Mouse (Mus musculus) thymus, adult 2 months (tissue): ENCODE results near the gene Sebox. TPM values are rescaled to one million over a fixed set of nuclear protein-coding genes. Genes with fewer than 3 reads are reported as not detected.

Source experiments
- DNase-seq: peaks from one replicate; pipeline ENCODE4 v3.0.0; 2021
- H3K27ac ChIP-seq: fragments of 200-500 bp; 2 replicates; pipeline ENCODE4 v1.5.1; 2012; ENCODE audit warnings: low read length, control low read depth; ENCODE audit not compliant: control insufficient read depth, insufficient read depth
- H3K27me3 ChIP-seq: fragments of 200-500 bp; 2 replicates; pipeline ENCODE4 v1.6.1; 2012; ENCODE audit warnings: mild to moderate bottlenecking, low read length, moderate library complexity, mixed read lengths; ENCODE audit not compliant: control insufficient read depth, insufficient read depth
- H3K36me3 ChIP-seq: fragments of 200-500 bp; 2 replicates; pipeline ENCODE4 v1.6.1; 2012; ENCODE audit warnings: mild to moderate bottlenecking, low read length, moderate library complexity; ENCODE audit not compliant: control insufficient read depth, insufficient read depth
- H3K4me1 ChIP-seq: fragments of 200-500 bp; replicated peaks from 2 replicates; pipeline ENCODE4 v1.6.1; 2012; ENCODE audit warnings: low read length; ENCODE audit not compliant: control insufficient read depth, insufficient read depth
- H3K4me3 ChIP-seq: fragments of 200-500 bp; 2 replicates; pipeline ENCODE4 v1.5.1; 2012; ENCODE audit warnings: mild to moderate bottlenecking, low read length, control low read depth, moderate library complexity; ENCODE audit not compliant: control insufficient read depth, insufficient read depth
- CTCF ChIP-seq: fragments of 200-500 bp; IDR thresholded peaks from 2 replicates; pipeline ENCODE4 v1.5.1; 2012; ENCODE audit warnings: mild to moderate bottlenecking, control low read depth, low read length, moderate library complexity, borderline replicate concordance; ENCODE audit not compliant: control insufficient read depth, poor library complexity, insufficient read depth; ENCODE audit errors: extremely low read depth
- POLR2A ChIP-seq: fragments of 200-500 bp; IDR thresholded peaks from 2 replicates; pipeline ENCODE4 v1.6.1; 2012; ENCODE audit warnings: mild to moderate bottlenecking, low read length, control low read depth, moderate library complexity; ENCODE audit not compliant: control insufficient read depth, poor library complexity, insufficient read depth; ENCODE audit errors: extremely low read depth
- WGBS: fragments of 180-500 bp; shearing (Covaris S2); methylation state at CpG from one replicate; pipeline ENCODE4 v1.1.7; 2018; 5-methylcytosine and 5-hydroxymethylcytosine counted together
- polyA plus RNA-seq: library from polyadenylated mRNA; depleted of rRNA; stranded (reverse); fragments of >200 nt; gene quantifications from 2 replicates; pipeline ENCODE4 v1.2.3, GENCODE M21; 2012

The Sebox gene
- polyA plus RNA-seq, 1 experiment = 0.09 TPM

- H3K27me3 ChIP-seq = no peaks in the 10 kb centered on the region
- H3K4me1 ChIP-seq = peaks cover 12% of the 10 kb centered on the region; the same call in 1 of the 2 replicates
- no peak overlapping the region for H3K4me3 ChIP-seq
- no peak for DNase-seq
- H3K36me3 ChIP-seq = no peaks in the 10 kb centered on the region
- TF ChIP-seq POLR2A (no peak), CTCF (no peak)
- 91% methylated on average over 5 of the region's 5 CpGs for WGBS
- H3K27ac ChIP-seq = no peak overlapping the region
Measured at GRCm38 (mm10) chr11:78462669-78463068, 40.6 kb upstream of the Sebox start.

- Histone ChIP-seq H3K4me3 (no peak overlapping the region), H3K36me3 (no peaks in the 10 kb centered on the region), H3K27ac (no peak overlapping the region), H3K27me3 (no peaks in the 10 kb centered on the region), H3K4me1 (peaks cover 12% of the 10 kb centered on the region; the same call in 1 of the 2 replicates)
- no peak for DNase-seq
- WGBS = 85% methylated on average over 13 of the region's 13 CpGs
- TF ChIP-seq CTCF (no peak), POLR2A (no peak)
Measured at GRCm38 (mm10) chr11:78463286-78464036, 39.8 kb upstream of the Sebox start.

- peak overlapping the region; percentile 70; the same call in 1 of the 2 replicates for H3K4me3 ChIP-seq
- TF ChIP-seq CTCF (no peak), POLR2A (no peak; the same call in 1 of the 2 replicates)
- H3K27me3 ChIP-seq = no peaks in the 10 kb centered on the region
- WGBS = 65% methylated on average over 9 of the region's 9 CpGs
- H3K27ac ChIP-seq = no peak overlapping the region
- H3K36me3 ChIP-seq = no peaks in the 10 kb centered on the region
- peaks cover 12% of the 10 kb centered on the region; the same call in 1 of the 2 replicates for H3K4me1 ChIP-seq
- DNase-seq = no peak
Measured at GRCm38 (mm10) chr11:78465116-78465515, 38.1 kb upstream of the Sebox start.

GRCm38 (mm10) chr11:78465568-78466180, 37.6 kb upstream of the Sebox start, which contains the start of gene Slc46a1:
Gene Slc46a1, plus strand, starts transcription at chr11:78465697.
- no peaks in the 10 kb centered on the region for H3K27me3 ChIP-seq

GRCm38 (mm10) chr11:78466242-78466912, 36.9 kb upstream of the Sebox start:
- H3K27ac ChIP-seq = no peak overlapping the region
- H3K4me1 ChIP-seq = peaks cover 12% of the 10 kb centered on the region; the same call in 1 of the 2 replicates
- H3K27me3 ChIP-seq = no peaks in the 10 kb centered on the region
- no peak overlapping the region for H3K4me3 ChIP-seq
- TF ChIP-seq CTCF (no peak), POLR2A (no peak)
- DNase-seq = no peak
- 84% methylated on average over 23 of the region's 23 CpGs for WGBS
- H3K36me3 ChIP-seq = no peaks in the 10 kb centered on the region

More at GRCm38 (mm10) chr11:78465568-78466180, 37.6 kb upstream of the Sebox start, which contains the start of gene Slc46a1:
- Histone ChIP-seq H3K36me3 (no peaks in the 10 kb centered on the region), H3K4me1 (peaks cover 12% of the 10 kb centered on the region; the same call in 1 of the 2 replicates), H3K4me3 (peak within 1 kb of the TSS; percentile 70), H3K27ac (no peak within 1 kb of the TSS)
- under 1% methylated on average over 41 of the region's 41 CpGs for WGBS
- TF ChIP-seq POLR2A (no peak; the same call in 1 of the 2 replicates), CTCF (0 out of 2 replicates have a peak, but pooled peaks have one; percentile 23)
- peak; percentile 73 for DNase-seq

- Histone ChIP-seq H3K36me3 (no peaks in the 10 kb centered on the region), H3K4me1 (peaks cover 12% of the 10 kb centered on the region; the same call in 1 of the 2 replicates), H3K27me3 (no peaks in the 10 kb centered on the region), H3K27ac (no peak overlapping the region), H3K4me3 (no peak overlapping the region)
- TF ChIP-seq CTCF (no peak), POLR2A (no peak)
- 76% methylated on average over 7 of the region's 7 CpGs for WGBS
- DNase-seq = no peak
Measured at GRCm38 (mm10) chr11:78467515-78467914, 35.7 kb upstream of the Sebox start.
